Mouse (Mus musculus): Measurements from ENCODE around the gene B4gat1.

- TF ChIP-seq POLR2A (IDR thresholded peaks at IDR 0.05; ENCODE audit: extremely low read depth, insufficient read depth, low read length) (no peak), CTCF (IDR thresholded peaks at IDR 0.05; ENCODE audit: low read depth, low read length) (no peak)
These were observed 26.5 kb downstream of the B4gat1 start for GRCm38 (mm10) chr19:5065104-5065503.
